Mouse (Mus musculus) liver, adult 2 months (tissue): Measurements from ENCODE around the gene Arhgdib. TPM values are rescaled to one million over a fixed set of nuclear protein-coding genes. Genes with fewer than 3 reads are reported as not detected.

ENCODE experiments used
- DNase-seq: peaks from one replicate; pipeline ENCODE4 v3.0.0-alpha.2; 2011; ENCODE audit warnings: low read depth, low spot score; ENCODE audit errors: extremely low read depth
- H3K27ac ChIP-seq: fragments of 200-500 bp; replicated peaks from 2 replicates; pipeline ENCODE4 v1.5.1; 2012; ENCODE audit warnings: low read depth, mild to moderate bottlenecking, control low read depth, inconsistent platforms, low read length; ENCODE audit not compliant: insufficient read depth
- H3K27me3 ChIP-seq: fragments of 200-500 bp; 2 replicates; pipeline ENCODE4 v1.6.1; 2012; ENCODE audit warnings: mild to moderate bottlenecking, moderate library complexity, low read length, inconsistent platforms; ENCODE audit not compliant: control insufficient read depth, insufficient read depth
- H3K36me3 ChIP-seq: fragments of 200-500 bp; 2 replicates; pipeline ENCODE4 v1.6.1; 2012; ENCODE audit warnings: low read length, inconsistent platforms; ENCODE audit not compliant: control insufficient read depth, insufficient read depth
- H3K4me1 ChIP-seq: fragments of 200-500 bp; 2 replicates; pipeline ENCODE4 v1.6.1; 2011; ENCODE audit warnings: low read length; ENCODE audit not compliant: control insufficient read depth, insufficient read depth
- H3K4me3 ChIP-seq: fragments of 200-500 bp; 2 replicates; pipeline ENCODE4 v1.5.1; 2011; ENCODE audit warnings: low read depth, mild to moderate bottlenecking, control low read depth, low read length, moderate library complexity; ENCODE audit not compliant: insufficient read depth
- H3K79me2 ChIP-seq: fragments of 200-500 bp; 2 replicates; pipeline ENCODE4 v1.6.1; 2012; ENCODE audit warnings: inconsistent platforms, mild to moderate bottlenecking, low read length, moderate library complexity; ENCODE audit not compliant: control insufficient read depth, insufficient read depth
- H3K9ac ChIP-seq: fragments of 200-500 bp; 2 replicates; pipeline ENCODE4 v1.6.1; 2012; ENCODE audit warnings: low read depth, mild to moderate bottlenecking, control low read depth, inconsistent platforms, low read length
- CTCF ChIP-seq: fragments of 200-500 bp; IDR thresholded peaks from 2 replicates; pipeline ENCODE4 v1.5.1; 2011; ENCODE audit warnings: low read depth, low read length, control low read depth
- POLR2A ChIP-seq: fragments of 200-500 bp; IDR thresholded peaks from 2 replicates; pipeline ENCODE4 v1.6.1; 2011; ENCODE audit warnings: low read length, control low read depth; ENCODE audit not compliant: insufficient read depth; ENCODE audit errors: extremely low read depth
- WGBS: fragments of 180-500 bp; shearing (Covaris S2); methylation state at CpG from one replicate; pipeline ENCODE4 v1.1.7; 2018; 5-methylcytosine and 5-hydroxymethylcytosine counted together
- polyA plus RNA-seq: library from polyadenylated mRNA; depleted of rRNA; stranded (reverse); fragments of >200 nt; gene quantifications from 2 replicates; pipeline ENCODE4 v1.2.3, GENCODE M21; 2012
- total RNA-seq: library from RNA; depleted of rRNA; stranded (reverse); fragments of >200 nt; gene quantifications from 2 replicates; pipeline ENCODE4 v1.2.3, GENCODE M21; 2014

Gene Arhgdib
- total and polyA plus RNA-seq, 2 experiments: 5.3 to 11.9 TPM

DNA sequence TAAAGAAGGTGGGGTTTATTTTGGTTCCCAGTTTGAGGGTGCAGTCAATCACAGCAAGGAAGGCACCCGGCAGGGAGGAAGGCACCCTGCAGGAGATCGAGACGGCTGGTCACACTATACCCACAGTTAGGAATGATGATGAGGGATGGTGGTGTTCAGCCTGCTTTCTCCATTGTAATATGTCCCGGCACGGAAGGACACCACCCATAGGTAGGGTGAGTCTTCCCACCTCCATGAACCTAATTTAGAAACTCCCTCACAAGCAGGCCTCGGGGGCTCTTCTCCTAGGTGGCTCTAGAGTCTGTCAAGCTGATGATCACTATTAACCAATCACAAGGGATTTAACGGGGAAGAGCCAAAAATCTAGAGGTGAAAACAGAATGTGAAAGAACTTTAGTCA, 18.8 kb downstream of the Arhgdib start:
- no peaks in the 10 kb centered on the region for H3K36me3 ChIP-seq
- no peaks in the 10 kb centered on the region for H3K79me2 ChIP-seq
- TF ChIP-seq POLR2A (no peak), CTCF (no peak)
- DNase-seq: no peak
- no peak overlapping the region for H3K4me3 ChIP-seq
- WGBS: 88% methylated on average over 7 of the region's 7 CpGs
- no peaks in the 10 kb centered on the region for H3K27me3 ChIP-seq
- no peak overlapping the region for H3K27ac ChIP-seq
- peaks cover 10% of the 10 kb centered on the region for H3K4me1 ChIP-seq
- no peak overlapping the region for H3K9ac ChIP-seq

GRCm38 (mm10) chr6:136922080-136922479, 19.6 kb downstream of the Arhgdib start, which contains the start of gene Erp27:
Erp27 (minus strand) TSS chr6:136922180.
- no peak for DNase-seq
- Histone ChIP-seq H3K4me1 (peaks cover 12% of the 10 kb centered on the region), H3K36me3 (no peaks in the 10 kb centered on the region), H3K27ac (no peak within 1 kb of the TSS), H3K27me3 (no peaks in the 10 kb centered on the region), H3K9ac (no peak within 1 kb of the TSS), H3K79me2 (no peaks in the 10 kb centered on the region), H3K4me3 (no peak within 1 kb of the TSS)
- TF ChIP-seq CTCF (no peak), POLR2A (no peak)
- 67% methylated on average over 5 of the region's 5 CpGs for WGBS

DNA sequence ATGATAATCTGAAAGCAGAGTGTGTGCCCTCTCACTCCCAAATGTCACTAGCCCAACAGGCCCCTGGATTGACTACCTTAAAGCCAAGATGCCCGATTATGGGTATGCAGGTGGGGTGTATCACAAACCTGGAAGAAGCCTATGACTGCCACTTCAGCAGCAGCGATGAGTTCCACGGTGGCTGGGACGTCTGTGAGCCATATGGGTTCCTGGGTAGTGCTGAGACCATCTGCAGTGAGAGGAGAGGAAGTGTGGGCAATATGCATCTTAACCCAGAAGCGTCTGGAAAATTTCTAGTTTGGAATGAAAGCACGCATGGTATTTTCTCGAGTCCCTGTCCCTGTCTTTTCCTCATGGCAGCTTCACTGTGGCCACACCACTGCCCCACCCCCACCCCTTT, 20.1 kb downstream of the Arhgdib start:
- Histone ChIP-seq H3K4me1 (peaks cover 12% of the 10 kb centered on the region), H3K79me2 (no peaks in the 10 kb centered on the region), H3K27me3 (no peaks in the 10 kb centered on the region), H3K27ac (no peak overlapping the region), H3K36me3 (no peaks in the 10 kb centered on the region), H3K4me3 (no peak overlapping the region), H3K9ac (no peak overlapping the region)
- 81% methylated on average over 7 of the region's 7 CpGs for WGBS
- TF ChIP-seq POLR2A: no peak
- no peak for TF ChIP-seq CTCF
- no peak for DNase-seq

GRCm38 (mm10) chr6:136920320-136921257, 21.1 kb downstream of the Arhgdib start:
- H3K27ac ChIP-seq: no peak overlapping the region
- H3K27me3 ChIP-seq: no peaks in the 10 kb centered on the region
- H3K36me3 ChIP-seq: no peaks in the 10 kb centered on the region
- TF ChIP-seq CTCF (peak; percentile 29), POLR2A (no peak)
- no peak overlapping the region for H3K4me3 ChIP-seq
- DNase-seq: peak; percentile 65
- no peaks in the 10 kb centered on the region for H3K79me2 ChIP-seq
- H3K4me1 ChIP-seq: peaks cover 17% of the 10 kb centered on the region
- peak overlapping the region; percentile 44; the same call in 1 of the 2 replicates for H3K9ac ChIP-seq
- 30% methylated on average over 16 of the region's 16 CpGs for WGBS

GRCm38 (mm10) chr6:136917885-136918284, 23.8 kb downstream of the Arhgdib start:
- Histone ChIP-seq H3K4me1 (peaks cover 34% of the 10 kb centered on the region), H3K4me3 (no peak overlapping the region), H3K36me3 (no peaks in the 10 kb centered on the region), H3K9ac (no peak overlapping the region), H3K79me2 (no peaks in the 10 kb centered on the region), H3K27ac (peak overlapping the region; percentile 50), H3K27me3 (no peaks in the 10 kb centered on the region)
- 17% methylated on average over 2 of the region's 2 CpGs for WGBS
- TF ChIP-seq POLR2A (no peak), CTCF (no peak)
- DNase-seq: peak; percentile 80

DNA sequence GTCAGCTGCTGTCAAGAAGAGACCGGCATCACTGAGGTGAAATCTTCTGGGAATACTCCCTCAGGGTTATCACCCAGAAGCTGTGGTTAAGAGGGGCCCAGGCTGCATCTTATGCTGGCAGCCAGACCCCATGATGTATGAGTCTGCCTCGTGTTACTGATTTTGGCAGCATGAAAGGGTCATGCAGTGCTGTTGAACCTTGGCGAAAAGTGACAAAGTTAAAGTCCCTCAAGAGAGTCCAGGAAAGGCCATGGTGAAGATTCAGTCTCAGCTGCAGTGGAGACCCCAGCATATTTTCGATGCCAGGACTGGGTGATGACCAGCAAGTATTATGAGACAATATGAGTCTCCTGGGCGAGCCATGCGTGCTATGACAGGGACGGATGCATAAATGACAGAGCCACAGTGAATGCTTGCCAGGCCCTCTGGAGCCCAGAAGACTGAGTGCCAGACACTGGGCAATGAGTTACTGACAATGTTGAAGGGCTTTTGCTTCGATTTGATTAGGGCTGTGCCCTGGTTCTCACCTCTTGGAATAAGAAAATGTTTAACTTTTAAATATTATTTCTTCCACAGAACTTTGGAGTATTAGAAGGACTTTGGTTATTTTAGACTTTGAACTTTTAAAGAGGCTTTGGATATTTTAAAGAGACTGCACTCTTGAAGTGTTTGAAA, 25.8 kb downstream of the Arhgdib start:
- H3K36me3 ChIP-seq: no peaks in the 10 kb centered on the region
- H3K9ac ChIP-seq: peak overlapping the region; percentile 41; the same call in 1 of the 2 replicates
- peak; percentile 91 for DNase-seq
- WGBS: 18% methylated on average over 8 of the region's 8 CpGs
- H3K27ac ChIP-seq: peak overlapping the region; percentile 95
- H3K27me3 ChIP-seq: no peaks in the 10 kb centered on the region
- H3K4me3 ChIP-seq: no peak overlapping the region
- H3K79me2 ChIP-seq: no peaks in the 10 kb centered on the region
- H3K4me1 ChIP-seq: peaks cover 34% of the 10 kb centered on the region
- TF ChIP-seq CTCF (no peak), POLR2A (no peak)
